Mouse (Mus musculus): ENCODE measurements around the gene Arid1b.
"Not testable (repeated sequence)": the region's sequence is repeated elsewhere in the genome, so short reads cannot be mapped to it uniquely, and the experiment has no call there.

Gene Arid1b

DNA sequence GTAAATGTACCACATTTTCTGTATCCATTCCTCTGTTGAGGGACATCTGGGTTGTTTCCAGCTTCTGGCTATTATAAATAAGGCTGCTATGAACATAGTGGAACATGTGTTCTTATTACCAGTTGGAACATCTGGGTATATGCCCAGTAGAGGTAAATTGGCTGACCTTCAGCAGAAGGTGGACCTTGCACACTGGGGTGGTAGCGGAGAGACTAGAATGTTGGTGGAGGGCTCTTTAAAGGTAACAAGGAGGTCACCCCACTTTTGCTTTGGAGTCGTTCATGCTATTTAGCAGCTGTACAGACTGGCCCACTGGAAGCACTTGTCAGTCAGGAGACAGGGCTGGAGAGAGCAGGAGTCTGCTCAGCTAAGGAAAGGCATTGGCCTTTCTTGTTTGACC is 94.1 kb downstream of the Arid1b start:
- DNase-seq (ENCODE audit: low spot score) = not testable (repeated sequence)

DNA sequence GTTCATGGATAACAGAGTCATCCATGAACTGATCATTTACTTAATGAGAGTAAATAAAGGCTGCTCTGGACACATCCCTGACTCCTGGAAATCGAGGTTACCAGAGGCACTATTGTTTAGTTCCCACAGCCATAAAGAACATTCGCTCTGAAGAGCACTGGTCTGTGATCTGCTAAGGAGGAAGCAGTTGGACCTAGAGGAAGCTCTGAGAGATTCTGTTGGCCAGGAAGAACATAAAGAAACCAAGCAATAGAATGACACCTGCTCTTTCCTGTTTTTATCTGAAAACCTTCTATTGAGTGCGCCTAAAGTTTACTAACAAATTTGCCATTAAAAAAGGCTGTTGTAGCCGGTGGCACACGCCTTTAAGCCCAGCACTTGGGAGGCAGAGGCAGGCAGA is 94.7 kb downstream of the Arid1b start:
- DNase-seq (ENCODE audit: low spot score) = no peak

DNA sequence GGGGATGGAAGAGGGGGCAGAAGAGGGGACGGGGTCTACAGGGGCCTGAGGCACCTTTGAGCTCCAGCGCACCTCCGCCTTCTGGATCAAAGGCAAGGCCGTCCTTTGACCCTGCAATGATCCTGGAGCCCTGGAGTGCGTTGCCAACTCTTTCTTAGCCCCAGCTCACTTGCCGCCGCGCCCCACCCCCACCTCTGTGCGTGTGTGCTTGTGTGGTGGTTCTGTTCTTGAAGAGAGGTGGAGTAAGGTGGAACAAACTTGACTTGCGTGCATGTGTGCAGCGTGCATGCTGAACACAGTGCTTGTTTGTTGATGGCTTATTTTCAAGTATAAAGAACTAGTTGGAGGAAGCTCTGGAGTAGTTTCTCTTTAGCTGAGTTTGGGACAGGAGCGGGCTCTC is 95.4 kb downstream of the Arid1b start:
- DNase-seq (ENCODE audit: low spot score) = no peak

DNA sequence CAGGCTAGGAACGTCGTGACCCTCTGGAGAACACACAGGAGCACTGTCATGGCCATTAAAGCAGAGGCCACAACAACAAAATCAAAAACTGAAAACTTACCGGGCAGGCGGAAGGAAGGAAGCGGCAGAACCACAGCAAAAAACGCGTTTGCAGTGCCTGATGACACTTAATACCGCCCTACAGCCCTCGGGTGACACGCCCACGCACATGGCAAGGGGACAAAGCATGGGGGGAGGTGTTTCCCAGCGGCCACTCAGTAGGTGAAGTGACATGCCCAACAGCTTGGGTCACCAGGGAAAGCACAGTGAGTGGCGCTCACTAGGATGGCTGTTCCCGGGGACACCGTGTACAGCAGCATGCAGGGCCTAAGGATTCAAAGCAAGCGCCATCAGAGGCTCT is 97.4 kb downstream of the Arid1b start:
- no peak for DNase-seq (ENCODE audit: low spot score)

DNA sequence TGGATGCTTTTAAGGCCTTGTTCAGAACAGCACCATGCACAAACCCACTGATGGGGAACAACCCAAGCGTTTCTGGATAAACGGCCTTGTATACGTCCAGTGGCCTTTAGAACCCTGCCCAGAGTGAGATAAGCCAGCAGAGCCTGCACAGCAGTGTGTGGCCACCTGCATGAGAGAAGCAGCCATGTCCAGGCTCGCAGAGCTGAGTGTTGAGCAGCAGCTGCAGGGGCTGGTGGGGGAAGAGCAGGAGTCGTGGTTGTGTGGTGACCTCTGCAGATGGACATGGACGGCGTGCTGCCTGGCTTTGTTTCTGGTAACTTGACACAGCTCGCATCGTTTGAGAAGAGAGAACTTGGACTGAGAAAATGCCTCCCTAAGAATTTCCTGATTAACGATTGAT is 97.8 kb downstream of the Arid1b start:
- no peak for DNase-seq (ENCODE audit: low spot score)

DNA sequence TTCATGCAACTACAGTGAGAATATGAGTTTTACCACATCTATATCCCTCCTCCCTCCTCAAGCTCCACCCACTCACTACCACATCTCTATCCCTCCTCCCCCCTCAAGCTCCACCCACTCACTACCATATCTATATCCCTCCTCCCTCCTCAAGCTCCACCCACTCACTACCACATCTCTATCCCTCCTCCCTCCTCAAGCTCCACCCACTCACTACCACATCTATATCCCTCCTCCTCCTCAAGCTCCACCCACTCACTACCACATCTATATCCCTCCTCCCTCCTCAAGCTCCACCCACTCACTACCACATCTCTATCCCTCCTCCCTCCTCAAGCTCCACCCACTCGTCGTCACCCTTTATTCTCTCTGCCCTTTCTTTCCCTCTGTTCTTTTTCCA is 99.2 kb downstream of the Arid1b start:
- DNase-seq (ENCODE audit: low spot score) = not testable (repeated sequence)

DNA sequence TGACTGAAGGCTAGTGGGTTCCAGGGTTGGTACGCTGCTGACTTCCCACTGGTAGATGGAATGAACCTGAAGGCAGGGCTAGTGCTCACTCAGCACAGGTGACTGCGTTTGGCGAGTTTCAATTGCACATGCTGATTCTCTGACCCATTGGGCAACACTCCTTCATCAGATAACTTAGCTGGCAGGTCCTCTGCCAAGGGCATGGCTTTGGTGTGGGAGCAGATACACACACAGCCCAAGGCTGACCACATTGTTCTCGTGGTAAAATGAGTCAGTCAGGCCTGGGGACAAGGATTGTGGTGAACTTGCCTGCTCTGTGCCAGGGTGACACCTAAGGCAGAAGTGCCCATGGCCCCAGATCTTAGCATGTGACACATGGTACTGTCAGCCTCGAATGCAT is 100.5 kb downstream of the Arid1b start:
- DNase-seq (ENCODE audit: low spot score) = no peak

DNA sequence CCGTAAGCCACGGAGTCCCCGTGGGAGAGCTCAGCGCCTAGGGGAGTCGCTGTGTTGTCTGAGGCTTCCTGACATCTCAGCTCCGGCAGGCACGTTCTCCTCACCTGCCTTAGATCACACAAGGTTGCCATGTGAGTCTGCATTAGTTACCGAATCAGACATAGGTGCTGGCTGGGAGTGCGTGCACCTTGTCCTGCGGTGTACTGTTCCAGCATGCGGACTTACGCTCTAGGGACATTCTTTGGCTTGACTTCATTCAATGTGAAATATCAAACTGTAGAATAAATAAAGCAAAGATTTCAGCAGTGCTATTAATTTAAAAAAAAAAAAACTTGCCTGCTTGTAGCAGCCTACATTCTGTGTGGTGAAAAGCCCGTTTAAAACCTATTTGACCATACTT is 101.6 kb downstream of the Arid1b start:
- DNase-seq (ENCODE audit: low spot score) = no peak

DNA sequence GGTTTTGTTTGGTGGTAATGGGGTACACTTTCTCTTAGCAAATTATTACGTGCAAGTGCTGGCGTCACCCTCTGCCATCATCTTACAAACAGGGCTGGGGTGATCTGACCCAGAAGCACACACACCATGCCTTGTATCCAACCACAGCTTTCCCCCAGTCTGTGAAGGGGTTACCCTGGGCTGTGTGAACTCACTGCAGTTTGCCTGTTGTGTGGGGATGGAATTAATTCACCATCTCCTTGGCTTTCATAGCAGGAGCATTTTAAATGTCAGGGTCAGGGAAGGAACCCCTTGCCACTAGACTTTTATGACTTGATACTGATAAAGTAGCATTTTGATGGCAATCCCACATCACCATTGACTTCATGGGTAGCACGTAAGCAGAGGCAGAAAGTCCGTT is 102.9 kb downstream of the Arid1b start:
- no peak for DNase-seq (ENCODE audit: low spot score)

DNA sequence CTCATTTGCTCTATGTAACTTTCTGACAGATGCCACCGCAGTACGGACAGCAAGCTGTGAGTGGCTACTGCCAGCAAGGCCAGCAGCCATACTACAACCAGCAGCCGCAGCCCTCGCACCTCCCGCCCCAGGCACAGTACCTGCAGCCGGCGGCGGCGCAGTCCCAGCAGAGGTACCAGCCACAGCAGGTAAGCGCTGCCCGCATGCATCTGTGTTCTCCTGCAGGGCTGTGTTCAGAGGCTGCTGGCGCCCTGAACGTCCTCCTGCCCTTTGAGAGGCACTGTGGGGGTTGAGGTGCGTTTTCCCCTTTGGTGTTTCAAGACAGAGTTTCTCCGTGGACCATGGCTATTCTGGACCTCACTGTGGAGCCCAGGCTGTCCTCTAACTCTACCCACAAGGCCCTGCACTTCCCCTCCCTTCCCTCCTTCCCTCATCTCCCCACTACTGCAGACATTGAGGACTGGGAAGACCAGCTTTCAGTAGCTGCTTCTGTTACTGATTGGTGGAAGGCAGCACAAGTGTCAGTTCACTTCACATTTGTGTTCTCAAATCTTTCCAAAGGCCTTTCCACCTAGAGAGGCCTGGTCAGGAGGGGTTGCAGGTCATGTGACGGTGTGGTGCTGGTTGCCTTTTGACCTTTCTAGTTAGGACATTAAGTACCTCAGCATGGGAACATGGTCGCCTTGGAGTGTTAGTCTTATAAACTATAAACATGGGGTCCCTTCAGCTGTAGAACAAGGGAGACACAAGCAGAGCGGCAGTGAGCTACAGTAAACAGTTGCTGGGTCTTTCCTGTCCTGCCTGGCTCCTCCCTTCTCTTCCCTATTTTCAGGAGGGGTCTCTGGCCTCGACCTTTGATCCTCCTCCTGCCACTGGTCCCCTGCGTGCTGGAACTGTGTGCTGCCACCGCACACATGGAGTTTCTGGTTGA is 103.7 kb downstream of the Arid1b start:
- no peak for DNase-seq (ENCODE audit: low spot score)

DNA sequence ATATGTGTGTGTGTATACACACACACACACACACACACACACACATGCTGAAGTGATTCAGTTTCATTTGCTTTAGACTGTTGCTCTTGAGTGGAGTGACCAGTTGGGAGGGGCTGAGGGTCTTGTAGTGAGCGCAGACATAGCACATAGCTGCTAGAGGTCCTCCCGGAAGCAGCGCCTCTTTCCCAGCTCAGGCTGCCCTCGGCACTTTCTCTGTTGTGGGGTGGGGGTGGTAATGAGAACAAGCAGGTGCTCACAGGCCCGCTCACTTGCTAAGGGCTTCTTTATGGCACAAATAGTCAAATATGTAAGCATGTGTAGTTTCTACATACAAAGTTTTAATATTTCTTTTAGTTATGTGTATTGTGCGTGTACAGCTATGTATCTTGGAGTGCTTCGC is 104.6 kb downstream of the Arid1b start:
- no peak for DNase-seq (ENCODE audit: low spot score)

DNA sequence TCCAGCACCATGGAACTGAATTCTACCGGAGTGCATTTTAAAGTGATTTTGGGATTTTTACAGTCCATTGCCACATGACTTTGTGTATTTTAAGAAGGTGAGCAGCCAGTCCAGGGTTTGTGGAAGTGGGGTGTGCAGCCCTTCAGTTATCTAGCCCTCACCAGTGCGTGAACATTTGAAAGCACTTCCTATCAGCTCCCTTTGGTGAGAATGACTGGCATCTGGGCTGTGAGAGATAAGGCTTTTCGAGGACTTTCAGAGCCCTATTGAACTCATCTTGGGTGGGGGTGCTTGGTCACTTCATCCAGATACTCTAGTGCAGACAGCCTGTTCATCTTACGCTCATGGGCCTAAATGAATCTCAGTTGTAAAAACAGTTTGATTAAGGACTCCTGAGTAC is 105.1 kb downstream of the Arid1b start:
- DNase-seq (ENCODE audit: low spot score) = no peak

DNA sequence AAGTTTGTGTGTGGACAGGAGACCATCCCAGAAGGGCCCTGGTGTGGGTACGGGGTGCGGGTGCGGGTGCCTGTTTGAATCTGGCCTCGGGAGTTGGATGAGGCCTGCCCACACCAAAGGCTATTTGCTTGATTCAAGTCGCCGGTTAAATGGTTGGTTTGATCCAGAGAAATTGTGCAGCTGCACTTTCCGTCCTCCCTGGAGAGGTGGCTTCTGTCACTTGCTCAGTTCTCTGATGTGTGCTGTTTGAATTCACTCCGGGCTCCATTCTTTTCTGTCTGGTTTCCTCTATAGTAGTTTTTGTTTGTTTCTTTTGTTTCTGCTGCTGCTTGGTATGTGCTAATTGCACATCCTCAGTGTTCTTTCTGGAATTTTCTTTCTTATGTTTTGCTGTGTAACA is 107.0 kb downstream of the Arid1b start:
- no peak for DNase-seq (ENCODE audit: low spot score)

DNA sequence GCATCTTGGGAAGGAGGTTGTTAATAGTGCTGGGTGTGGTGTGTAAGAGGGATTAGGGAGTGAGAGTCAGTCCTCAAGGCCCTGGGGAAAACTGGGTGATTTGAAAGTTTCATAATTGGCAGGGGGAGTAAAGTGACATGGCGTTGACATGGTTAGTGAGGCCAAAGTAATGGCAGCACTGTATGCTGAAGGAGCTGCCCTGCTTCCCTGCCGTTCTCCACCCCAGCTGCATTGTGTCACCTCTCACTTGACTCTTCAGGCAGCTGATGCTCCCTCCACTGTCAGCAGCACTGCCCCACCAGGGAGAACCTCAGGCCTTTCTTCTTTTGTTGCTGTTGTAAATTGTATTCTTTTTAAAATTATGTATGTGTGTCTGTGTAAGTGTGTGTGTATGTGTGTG is 107.8 kb downstream of the Arid1b start:
- DNase-seq (ENCODE audit: low spot score) = no peak

DNA sequence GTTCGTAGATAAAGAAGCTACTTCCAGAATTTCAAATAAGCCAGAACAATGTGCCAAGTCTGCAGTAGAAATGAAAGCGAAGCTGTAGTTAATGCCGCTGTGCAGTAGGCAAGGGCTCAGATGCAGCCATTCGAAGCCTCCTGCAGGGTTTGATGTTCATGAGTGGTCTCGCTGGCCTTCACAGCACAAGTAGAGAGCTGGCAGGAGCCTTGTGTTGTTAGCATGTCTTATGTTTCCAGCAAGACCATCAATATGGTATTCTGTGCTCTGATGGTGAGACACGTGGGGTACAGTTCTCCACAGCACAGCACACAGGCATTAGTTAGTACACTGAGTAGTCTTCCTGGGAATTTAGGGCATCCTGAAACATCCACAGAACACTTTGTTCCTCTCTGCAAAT is 111.6 kb downstream of the Arid1b start:
- DNase-seq (ENCODE audit: low spot score) = no peak

DNA sequence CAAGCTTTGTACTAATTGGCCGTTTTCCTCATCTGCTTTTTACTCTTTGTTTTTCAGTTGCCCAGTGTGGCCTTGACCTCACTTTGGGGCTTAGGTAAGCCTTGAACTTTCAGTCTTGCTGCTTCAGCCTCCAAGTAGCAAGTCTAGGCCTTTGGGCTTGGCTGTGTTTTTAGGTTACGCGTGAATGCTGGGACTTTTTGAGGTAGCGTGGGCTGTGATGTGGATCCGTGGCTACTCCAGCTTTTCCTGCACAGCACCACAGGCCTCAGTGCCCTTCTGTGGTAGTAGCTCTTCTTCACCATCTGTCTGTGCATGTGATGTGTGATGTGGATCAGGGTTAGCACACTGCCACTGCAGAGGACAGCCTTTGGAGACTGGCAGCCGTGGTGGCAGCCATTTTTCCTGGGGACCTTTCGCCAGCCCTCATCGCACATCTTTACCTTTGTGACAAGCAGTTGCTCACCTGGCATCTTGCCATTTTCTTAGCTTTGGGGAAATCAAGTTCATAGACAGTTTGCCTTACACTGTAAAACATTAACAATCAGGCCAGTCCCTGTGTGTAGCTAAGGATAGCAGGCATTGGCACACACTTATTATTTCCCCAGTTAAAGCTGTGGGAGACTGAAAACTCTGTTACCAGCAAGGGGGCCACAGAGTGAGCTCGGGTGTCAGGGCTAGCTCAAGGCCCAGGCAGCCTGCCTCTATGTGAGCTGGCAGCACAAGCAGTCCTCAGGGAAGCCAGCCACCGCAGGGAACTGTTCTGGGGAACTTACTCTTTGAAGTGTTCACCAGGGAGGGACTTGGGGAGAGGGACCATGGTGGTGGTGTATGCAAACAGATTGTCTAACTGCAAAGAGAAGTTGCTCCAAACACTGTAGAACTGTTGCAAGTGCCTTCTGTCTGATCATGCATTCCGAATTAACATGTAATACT is 112.4 kb downstream of the Arid1b start:
- DNase-seq (ENCODE audit: low spot score) = no peak

DNA sequence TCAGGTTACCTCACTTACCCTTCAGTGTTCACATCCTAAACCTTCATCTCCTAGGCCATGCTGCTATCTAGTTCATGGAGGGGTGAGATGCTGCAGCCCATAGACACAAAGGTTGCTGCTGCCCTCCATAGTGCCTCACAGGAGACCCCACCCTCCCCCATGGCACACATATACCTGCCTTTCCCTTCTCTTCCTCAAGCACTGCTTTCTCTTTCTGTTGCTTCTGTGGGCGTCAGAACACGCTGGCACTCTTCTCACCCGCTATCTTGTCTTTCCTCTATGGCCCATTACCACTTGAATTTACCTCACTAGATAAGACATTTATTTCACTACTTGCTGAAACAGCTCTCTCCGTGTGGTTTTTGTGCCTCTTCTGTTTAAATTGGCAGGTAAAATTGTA is 113.4 kb downstream of the Arid1b start:
- DNase-seq (ENCODE audit: low spot score) = no peak

DNA sequence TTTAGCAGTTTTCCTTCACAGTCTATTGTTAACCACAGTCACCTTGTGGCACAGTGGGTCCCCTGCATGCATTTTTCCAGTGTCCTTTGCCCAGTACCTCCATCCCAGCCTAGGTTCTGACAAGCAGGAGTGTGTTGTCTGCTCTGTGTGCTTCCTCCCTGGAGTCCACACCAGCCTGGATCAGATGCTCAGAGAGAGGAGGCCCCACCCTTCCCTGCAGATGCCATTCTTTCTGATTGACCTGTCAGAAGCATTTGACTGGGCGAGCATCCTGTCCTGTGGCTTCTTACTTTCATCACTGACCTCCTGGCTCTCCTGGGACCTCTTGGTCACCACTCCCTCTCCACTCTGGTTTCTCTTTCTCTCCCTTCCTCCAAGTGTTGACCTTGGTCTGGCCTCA is 113.9 kb downstream of the Arid1b start:
- no peak for DNase-seq (ENCODE audit: low spot score)

DNA sequence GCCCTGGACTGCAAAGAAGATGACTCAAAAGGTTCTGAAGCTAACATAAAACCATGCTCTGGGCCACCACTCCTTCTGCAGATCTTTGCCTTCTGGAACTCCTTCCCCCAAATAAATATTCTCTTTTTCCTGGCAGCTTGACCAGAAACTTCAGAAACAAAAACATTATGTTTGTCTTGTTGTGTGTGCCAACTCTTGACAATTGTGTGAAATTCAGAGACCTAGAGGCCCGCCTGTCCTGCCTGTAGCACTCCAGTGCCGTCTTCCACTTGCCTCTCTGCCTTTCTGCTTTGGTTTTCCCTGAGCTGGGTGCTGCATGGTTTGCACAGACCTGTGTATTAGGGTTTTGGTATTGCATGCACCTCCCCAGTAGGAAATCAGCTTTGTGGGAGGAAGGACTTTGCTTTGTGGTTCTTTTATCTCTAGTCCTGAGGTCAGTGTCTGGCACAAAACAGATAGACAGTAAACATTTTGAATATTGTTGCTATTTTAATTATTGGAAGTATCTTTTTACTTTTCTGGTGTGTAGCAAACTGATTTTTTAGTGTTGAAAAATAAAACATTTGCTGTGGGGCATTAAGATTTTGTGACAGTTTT is 114.5 kb downstream of the Arid1b start:
- DNase-seq (ENCODE audit: low spot score) = no peak

DNA sequence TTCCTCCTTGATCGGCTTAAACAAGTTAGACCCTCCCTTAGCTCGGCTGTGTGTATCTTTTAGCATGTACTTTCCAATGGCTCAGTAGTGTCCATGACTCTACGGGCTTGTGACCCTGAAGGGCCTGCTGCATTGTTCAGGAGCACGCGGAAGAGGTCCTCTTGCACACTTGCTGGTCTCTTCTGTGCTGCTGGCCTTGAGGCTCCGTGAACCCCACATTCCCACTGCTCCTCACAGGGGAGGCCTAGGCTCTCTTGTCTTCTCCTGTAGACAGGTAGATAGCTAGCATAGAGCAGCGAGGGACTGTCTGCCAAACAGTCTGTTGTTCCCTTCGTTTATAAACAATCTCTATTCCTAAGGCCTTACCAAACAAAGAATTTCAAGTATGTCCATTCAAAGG is 115.2 kb downstream of the Arid1b start:
- no peak for DNase-seq (ENCODE audit: low spot score)

DNA sequence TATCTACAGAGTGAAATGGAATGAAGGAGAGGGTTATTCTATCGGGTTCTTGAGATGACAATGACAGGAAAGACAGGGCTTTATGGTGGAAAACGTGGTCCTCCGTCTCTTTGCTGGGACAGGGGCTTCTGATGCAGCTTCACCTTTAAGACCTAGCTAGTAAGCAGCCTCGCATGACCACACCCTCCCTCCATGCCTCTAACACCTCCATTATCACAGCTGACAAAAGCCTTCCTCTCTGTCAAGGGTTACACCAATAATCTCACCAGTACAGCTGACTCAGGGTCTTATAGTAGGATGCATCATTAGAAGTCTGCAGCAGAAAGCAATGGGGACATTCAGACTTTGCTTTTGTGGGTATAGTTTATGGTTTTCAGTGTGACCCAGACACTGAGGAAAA is 116.0 kb downstream of the Arid1b start:
- DNase-seq (ENCODE audit: low spot score) = no peak

DNA sequence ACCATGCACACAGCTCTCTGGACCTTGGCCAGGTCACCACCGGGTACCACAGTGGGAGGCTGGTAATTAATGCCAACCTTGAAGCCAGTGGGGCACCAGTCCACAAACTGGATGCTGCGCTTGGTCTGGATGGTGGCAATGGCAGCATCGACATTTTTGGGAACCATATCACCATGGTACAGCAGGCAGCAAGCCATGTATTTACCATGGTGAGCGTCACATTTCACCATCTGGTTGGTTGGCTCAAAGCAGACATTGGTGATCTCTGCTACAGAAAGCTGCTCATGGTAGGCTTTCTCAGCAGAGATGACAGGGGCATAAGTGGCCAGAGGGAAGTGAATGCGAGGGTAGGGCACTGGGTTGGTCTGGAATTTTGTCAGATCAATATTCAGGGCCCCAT is 116.8 kb downstream of the Arid1b start:
- DNase-seq (ENCODE audit: low spot score) = not testable (repeated sequence)

DNA sequence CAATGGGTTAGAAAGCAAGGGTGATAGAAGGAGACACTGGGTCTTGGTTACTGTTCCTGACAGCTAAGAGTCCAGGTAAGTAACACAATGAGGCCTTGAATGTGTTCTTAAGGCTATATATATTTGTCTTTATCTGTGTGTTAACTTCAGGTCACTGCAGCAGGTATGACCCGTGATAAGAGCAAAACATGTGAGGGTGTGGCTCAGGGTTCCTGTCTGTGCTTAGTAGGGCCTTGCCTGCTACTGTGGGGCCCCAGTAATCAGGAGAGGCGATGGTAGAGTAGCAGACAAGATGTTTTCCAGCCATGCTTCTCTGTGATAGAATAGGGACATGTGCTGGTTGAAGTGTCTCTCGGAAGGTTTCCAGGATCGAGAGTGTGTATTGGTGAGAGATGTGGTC is 118.0 kb downstream of the Arid1b start:
- no peak for DNase-seq (ENCODE audit: low spot score)

Data from layer of hippocampus, adult 11-12 months (tissue).